Mouse (Mus musculus): Measurements from ENCODE around the gene Gm28047. TPM values are rescaled to one million over a fixed set of nuclear protein-coding genes. Genes with fewer than 3 reads are reported as not detected.

Gene Gm28047
- polyA plus RNA-seq (2012; rRNA removed) (not detected in 2 replicates), polyA plus RNA-seq (2014; fragmentation: Nextera tagmentation; extraction: Ambion mirVana) (not detected in 2 replicates)

DNA sequence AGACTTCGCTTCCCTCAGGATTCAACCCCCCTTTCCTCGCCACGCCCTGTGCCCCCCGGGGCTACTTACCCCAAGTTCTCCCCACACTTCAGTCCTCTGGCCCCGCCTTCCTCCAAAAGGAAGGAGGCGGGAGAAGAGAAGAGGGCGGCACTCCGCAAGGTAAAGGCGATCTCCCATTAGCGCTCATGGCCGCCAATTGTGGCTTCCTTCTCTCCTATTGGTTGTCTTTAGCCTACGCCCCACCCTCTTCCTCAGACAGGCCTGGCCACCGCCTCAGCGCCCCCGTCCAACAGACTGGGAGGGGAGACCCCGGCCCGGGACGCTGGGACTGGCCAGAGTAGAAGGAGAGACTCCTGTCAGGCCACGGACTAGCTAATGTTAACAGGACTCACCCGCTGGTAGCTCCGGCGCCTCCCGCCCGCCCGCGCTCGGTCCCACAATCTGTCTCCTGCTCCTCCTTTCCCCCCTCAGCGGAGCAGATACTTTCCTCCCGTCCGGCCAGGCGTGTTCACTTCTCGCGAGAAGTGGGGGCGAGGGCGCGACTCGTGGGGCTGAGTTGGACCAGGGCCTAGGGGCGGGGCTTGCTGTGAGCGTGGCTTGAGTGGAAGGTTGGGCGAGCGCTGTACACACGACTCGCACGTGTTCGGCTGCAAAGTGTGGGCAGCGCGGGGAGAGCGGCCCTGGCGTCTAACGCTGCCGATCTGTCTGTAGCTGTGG is at the start of gene Gm28047, which contains the start of gene Atf7:
Gene Gm28047, minus strand, starts transcription at position 98 of the 717 bp plus-strand sequence.
Gene Atf7, minus strand, starts transcription at position 495 of the 717 bp plus-strand sequence.
- Histone ChIP-seq H3K4me2 (ENCODE audit: low read depth) (peak within 1 kb of the TSS; percentile 96), H3K36me3 (replicated peaks; ENCODE audit: control insufficient read depth, insufficient read depth, low read depth) (no peaks in the 10 kb centered on the region), H3K27ac (peak within 1 kb of the TSS; percentile 78), H3K9ac (replicated peaks) (peak within 1 kb of the TSS; percentile 85), H3K4me3 (ENCODE audit: insufficient read depth in 1 of 2, low read depth in 2 of 2, low read length in 2 of 2) (peak within 1 kb of the TSS; percentile 78 to 96), H3K9me3 (ENCODE audit: control insufficient read depth, low read length) (no peaks in the 10 kb centered on the region), H3K27me3 (ENCODE audit: control insufficient read depth, insufficient read depth, low read length) (no peaks in the 10 kb centered on the region), H3K4me1 (replicated peaks; ENCODE audit: control insufficient read depth in 2 of 2, insufficient read depth in 2 of 2, low read length in 1 of 2) (peaks cover 11 to 18% of the 10 kb centered on the region in 2 experiments)
- WGBS (ENCODE audit: insufficient replicate concordance): under 1% methylated on average over 51 of the region's 51 CpGs
- no peak for TF ChIP-seq CTCF (IDR thresholded peaks at IDR 0.05; ENCODE audit: low read depth)
- peak; percentile 70 for TF ChIP-seq EP300 (IDR thresholded peaks at IDR 0.05; ENCODE audit: low read depth)
- ATAC-seq (ENCODE audit: insufficient read depth) (peak; percentile 98), DNase-seq (ENCODE audit: low read depth in 3 of 3, low spot score in 3 of 3) (peak; percentile 97 to 99 (median 98))

DNA sequence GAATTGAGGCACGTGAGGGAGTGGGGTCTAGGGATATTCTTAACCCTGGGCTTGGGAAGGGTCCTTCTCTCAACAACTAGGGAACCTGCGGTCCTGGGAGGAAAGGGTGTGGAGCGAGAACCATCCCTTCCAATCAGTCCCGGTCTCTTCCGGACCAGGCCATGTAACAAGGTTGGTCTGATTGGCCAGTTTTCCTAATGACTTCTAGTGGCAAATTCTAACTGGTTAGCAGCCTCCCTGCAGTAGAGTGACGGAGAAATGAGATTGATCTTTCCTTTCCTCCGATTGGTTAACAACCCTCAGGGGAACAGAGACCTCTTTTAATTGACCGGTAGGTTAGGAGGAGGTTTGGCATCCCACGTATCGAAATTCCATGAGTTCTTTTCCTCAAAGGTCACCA is 48.7 kb upstream of the Gm28047 start:
- Histone ChIP-seq H3K4me3 (ENCODE audit: insufficient read depth in 1 of 2, low read depth in 2 of 2, low read length in 2 of 2) (no peak overlapping the region), H3K36me3 (replicated peaks; ENCODE audit: control insufficient read depth, insufficient read depth, low read depth) (no peaks in the 10 kb centered on the region), H3K27me3 (ENCODE audit: control insufficient read depth, insufficient read depth, low read length) (peaks cover 28% of the 10 kb centered on the region), H3K9me3 (ENCODE audit: control insufficient read depth, low read length) (no peaks in the 10 kb centered on the region), H3K4me1 (replicated peaks; ENCODE audit: control insufficient read depth in 2 of 2, insufficient read depth in 2 of 2, low read length in 1 of 2) (peaks cover 8 to 27% of the 10 kb centered on the region in 2 experiments; a peak in 3 of 4 replicates), H3K9ac (replicated peaks) (no peak overlapping the region), H3K27ac (no peak overlapping the region), H3K4me2 (ENCODE audit: low read depth) (peak overlapping the region; percentile 39)
- TF ChIP-seq EP300 (IDR thresholded peaks at IDR 0.05; ENCODE audit: low read depth) (no peak), CTCF (IDR thresholded peaks at IDR 0.05; ENCODE audit: low read depth) (no peak)
- DNase-seq (ENCODE audit: low read depth in 3 of 3, low spot score in 3 of 3) (peak in 1 of 3 experiments; percentile 17), ATAC-seq (ENCODE audit: insufficient read depth) (no peak)
- WGBS (ENCODE audit: insufficient replicate concordance): 8% methylated on average over 10 of the region's 10 CpGs

DNA sequence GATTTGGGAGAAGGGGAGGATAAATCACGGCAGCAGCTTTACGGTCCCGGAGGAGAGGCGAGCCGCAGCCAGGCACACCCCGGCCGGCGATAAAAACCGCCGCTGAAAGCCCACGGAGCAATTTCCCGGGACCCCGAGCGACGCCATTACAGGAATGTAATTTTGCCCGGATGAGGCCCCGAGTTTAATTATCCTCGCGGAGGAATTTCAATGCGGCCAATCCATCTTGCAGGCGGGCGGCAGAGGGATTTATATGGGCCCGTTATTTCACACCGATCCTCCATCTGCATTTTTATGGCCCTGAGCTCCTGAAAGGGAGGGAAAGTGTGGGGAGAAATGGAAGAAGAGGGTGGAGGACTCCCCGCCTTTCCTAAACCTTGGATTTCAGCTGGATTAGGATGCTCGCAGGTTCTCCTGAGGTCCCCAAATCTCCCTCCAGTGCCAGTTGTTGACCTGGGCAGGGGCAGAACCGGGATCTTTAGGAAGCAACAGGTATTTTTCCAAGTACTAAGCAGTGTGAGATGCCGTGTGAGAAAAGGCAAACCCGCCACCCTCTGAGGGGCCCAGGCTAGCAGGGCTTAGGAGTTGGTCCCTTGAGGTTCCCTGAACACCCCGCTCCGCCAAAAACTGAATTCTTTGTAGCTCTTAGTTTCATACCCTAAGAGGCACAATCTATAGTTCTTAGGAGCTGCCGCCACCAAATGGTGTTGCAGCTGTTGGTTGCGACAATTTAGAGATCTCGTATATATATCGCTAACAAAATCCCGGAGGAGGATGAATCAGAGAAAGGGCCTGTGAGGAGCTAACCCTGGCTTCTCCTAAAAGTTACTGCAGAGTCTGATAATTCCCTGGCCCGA is 47.6 kb upstream of the Gm28047 start, which contains the start of gene Atp5g2:
Gene Atp5g2, minus strand, starts transcription at position 138 of the 857 bp plus-strand sequence.
- DNase-seq (ENCODE audit: low read depth in 3 of 3, low spot score in 3 of 3) (no peak), ATAC-seq (ENCODE audit: insufficient read depth) (no peak)
- Histone ChIP-seq H3K4me2 (ENCODE audit: low read depth) (peak within 1 kb of the TSS; percentile 63), H3K4me1 (replicated peaks; ENCODE audit: control insufficient read depth in 2 of 2, insufficient read depth in 2 of 2, low read length in 1 of 2) (peaks cover 8 to 27% of the 10 kb centered on the region in 2 experiments; a peak in 3 of 4 replicates), H3K4me3 (ENCODE audit: insufficient read depth in 1 of 2, low read depth in 2 of 2, low read length in 2 of 2) (peak within 1 kb of the TSS; percentile 43 to 73; a peak in 3 of 4 replicates), H3K36me3 (replicated peaks; ENCODE audit: control insufficient read depth, insufficient read depth, low read depth) (peaks cover 2% of the 10 kb centered on the region), H3K9me3 (ENCODE audit: control insufficient read depth, low read length) (no peaks in the 10 kb centered on the region), H3K9ac (replicated peaks) (peak within 1 kb of the TSS; percentile 50), H3K27me3 (ENCODE audit: control insufficient read depth, insufficient read depth, low read length) (peaks cover 28% of the 10 kb centered on the region), H3K27ac (peak within 1 kb of the TSS; percentile 27)
- 13% methylated on average over 37 of the region's 37 CpGs for WGBS (ENCODE audit: insufficient replicate concordance)
- TF ChIP-seq EP300 (IDR thresholded peaks at IDR 0.05; ENCODE audit: low read depth) (no peak), CTCF (IDR thresholded peaks at IDR 0.05; ENCODE audit: low read depth) (no peak)

DNA sequence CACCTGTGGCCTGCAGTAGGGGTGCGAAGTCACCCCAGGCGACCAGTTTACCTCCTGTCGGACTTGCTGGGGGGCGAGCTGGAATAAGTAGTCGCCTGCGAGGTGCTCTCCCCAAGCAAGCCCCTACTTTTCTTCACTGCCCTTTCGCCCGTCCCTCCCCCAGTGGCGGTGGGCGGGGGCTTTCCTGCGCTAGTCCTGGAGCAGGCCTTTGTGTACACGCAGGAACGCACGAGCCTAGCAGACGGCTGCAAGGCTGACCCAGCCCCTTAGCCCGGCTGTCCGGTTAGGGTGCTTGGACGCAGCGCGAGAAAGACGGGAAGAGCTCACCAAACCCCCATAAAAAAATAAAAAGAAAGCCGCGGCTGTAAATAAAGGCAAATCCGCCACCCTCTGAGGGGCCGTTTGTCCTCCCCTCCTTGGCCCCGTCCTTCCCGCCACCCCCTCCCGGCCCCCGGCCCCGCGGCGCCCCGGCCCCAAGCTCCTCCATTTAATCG is 46.9 kb upstream of the Gm28047 start:
- under 1% methylated on average over 34 of the region's 34 CpGs for WGBS (ENCODE audit: insufficient replicate concordance)
- peak overlapping the region; percentile 43 to 73; a peak in 3 of 4 replicates for H3K4me3 ChIP-seq (ENCODE audit: insufficient read depth in 1 of 2, low read depth in 2 of 2, low read length in 2 of 2)
- H3K4me2 ChIP-seq (ENCODE audit: low read depth): peak overlapping the region; percentile 63
- TF ChIP-seq EP300 (IDR thresholded peaks at IDR 0.05; ENCODE audit: low read depth): no peak
- TF ChIP-seq CTCF (IDR thresholded peaks at IDR 0.05; ENCODE audit: low read depth): no peak
- DNase-seq (ENCODE audit: low read depth in 3 of 3, low spot score in 3 of 3) (no peak), ATAC-seq (ENCODE audit: insufficient read depth) (no peak)
- H3K27ac ChIP-seq: peak overlapping the region; percentile 27
- peak overlapping the region; percentile 50 for H3K9ac ChIP-seq (replicated peaks)
- peaks cover 8 to 27% of the 10 kb centered on the region in 2 experiments; a peak in 3 of 4 replicates for H3K4me1 ChIP-seq (replicated peaks; ENCODE audit: control insufficient read depth in 2 of 2, insufficient read depth in 2 of 2, low read length in 1 of 2)
- peaks cover 28% of the 10 kb centered on the region for H3K27me3 ChIP-seq (ENCODE audit: control insufficient read depth, insufficient read depth, low read length)
- H3K9me3 ChIP-seq (ENCODE audit: control insufficient read depth, low read length): no peaks in the 10 kb centered on the region
- peaks cover 8% of the 10 kb centered on the region for H3K36me3 ChIP-seq (replicated peaks; ENCODE audit: control insufficient read depth, insufficient read depth, low read depth)
